Mouse (Mus musculus): Measurements from ENCODE around the gene Otop3. TPM values are rescaled to one million over a fixed set of nuclear protein-coding genes. Genes with fewer than 3 reads are reported as not detected.

Otop3 gene
- not detected for total RNA-seq (2023)

DNA sequence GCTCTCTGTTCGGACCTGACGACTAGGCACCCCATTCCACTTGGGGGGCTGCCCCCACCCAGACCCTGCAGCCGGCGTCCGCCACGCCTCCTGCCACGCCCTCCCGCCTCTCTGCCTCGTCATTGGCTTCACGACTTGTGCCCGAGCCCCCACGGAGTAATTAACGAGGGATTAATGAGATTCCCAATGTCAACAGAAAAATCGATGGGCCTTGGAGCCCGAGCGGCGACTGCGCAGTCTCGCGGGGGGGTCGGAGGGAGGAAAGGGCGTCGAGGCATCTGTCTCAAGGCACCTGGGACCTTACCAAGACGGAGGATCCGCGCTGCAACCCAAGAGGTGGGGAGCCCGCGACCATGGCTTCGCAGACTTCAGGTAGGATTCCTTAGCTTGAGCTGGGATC is at the start of gene Otop3:
Otop3 (plus strand) TSS at position 201 of the 400 bp plus-strand sequence.

DNA sequence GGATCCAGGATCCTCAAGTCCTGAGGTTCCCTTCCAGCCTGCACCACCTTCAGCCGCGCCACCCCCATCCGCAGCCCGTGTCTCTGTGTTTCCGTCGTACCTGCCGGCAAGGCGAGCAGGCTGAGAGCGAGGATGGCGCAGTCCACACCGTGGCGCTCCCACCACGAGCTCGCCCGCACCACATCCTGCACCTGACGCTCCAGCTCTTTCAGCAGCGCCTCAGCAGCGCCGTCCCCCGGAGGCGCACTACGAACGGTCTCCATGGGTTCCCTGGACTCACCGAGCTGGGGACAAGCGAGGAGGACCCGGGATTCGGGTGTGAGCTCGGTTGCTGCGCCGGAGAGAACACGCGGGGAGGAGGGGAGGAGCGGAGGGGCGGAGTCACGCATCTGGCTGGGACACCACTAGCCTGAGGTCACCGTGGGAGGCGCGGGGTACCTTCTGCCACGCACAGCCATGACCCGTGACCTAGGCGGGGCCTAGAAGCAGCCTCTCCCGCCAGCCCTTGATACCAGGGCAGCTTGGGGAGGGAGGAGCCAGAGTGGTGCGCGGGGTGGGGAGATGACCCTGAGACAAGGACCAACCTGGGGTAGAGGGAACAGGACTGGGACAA is 37.2 kb upstream of the Otop3 start, which contains the start of gene Fads6:
Fads6 (minus strand) TSS at position 450 of the 613 bp plus-strand sequence.

DNA sequence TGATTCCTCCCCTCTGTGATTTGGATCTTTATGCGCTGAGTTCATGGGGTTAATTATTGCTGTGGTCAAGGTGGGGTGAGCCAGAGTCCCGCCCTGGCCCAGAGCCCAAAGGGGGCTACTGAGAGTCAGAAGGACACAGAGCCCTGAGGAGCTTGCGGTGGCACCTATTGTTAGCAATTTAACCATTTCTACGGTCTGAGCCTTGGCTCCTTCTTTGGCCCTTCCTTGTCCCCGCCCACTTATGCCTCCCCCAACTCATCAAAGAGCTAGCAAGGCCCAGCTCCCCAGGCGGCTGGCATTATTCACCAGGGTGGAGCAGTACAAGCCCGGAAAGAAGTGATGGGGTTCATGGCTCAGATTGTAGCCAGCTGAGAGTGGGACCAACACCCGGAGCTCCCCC is 27.7 kb upstream of the Otop3 start, which contains the start of gene Otop2:
Otop2 (plus strand) TSS at position 301 of the 400 bp plus-strand sequence.

DNA sequence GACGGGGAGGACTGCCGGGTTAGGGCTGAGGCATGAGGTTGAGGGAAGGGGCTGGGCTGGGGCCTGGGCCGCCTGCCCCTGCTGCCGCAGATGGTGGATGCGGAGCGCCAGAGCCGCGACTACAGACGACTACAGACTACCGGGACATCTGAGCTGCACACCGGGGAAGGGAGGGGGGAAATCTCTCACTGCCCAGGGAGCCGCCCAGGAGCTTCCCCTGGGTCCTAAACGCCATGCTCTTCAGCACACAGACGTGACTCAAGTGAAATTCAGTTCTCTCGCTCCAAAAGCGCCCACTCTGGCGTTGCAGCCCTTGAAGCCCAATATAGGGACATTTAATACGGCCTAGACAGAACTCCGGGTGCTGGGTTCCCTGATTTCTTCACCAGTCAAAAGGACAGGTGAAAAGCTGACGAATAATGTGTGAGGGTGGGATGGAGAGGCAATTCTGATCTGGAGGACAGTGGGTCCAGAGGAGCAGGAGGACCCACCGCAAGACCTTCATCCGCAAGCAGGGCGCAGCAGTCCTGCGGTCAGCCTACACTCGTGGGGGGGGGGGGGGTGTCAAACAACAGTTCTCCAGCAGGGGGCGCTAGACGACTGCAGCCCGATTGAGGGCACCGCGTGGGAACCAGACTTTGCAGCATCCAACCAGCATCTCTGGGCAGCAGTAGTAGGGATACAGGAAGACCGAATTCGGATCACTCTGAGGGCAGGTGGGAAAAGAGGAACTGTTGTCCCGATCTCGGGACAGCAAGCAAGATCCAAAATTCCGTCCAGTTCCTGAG is 12.4 kb upstream of the Otop3 start, which contains the start of gene Ush1g:
Ush1g (minus strand) TSS at position 136 of the 788 bp plus-strand sequence.

DNA sequence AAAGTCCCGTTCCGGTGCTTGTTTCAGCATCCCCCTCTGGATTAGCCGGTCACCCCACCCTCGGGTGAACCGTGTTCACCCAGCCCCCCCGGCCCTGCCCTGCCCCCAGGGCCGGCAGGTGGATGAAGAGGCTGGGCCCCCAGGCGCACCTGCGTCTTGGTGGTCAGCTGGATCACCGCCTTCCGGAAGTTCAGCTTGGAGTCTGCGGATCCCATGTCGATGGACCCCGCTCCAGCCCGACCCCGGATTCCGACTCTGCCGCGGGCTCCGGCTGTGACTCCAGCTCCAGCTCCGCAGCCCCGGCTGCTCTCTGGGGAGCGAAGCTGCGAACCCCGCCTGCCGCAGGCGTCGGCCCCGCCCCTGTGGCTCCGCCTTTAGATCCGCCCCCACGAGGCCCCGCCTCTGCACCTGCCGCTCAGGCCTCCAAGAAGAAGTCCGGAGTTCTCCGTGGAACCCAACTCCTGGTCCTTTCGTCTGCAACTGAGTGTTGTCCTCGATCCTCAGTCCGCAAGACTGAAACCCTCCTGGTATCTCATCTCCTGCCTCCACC is 32.9 kb downstream of the Otop3 start, which contains the start of gene Hid1:
Hid1 (minus strand) TSS at position 362 of the 550 bp plus-strand sequence.

DNA sequence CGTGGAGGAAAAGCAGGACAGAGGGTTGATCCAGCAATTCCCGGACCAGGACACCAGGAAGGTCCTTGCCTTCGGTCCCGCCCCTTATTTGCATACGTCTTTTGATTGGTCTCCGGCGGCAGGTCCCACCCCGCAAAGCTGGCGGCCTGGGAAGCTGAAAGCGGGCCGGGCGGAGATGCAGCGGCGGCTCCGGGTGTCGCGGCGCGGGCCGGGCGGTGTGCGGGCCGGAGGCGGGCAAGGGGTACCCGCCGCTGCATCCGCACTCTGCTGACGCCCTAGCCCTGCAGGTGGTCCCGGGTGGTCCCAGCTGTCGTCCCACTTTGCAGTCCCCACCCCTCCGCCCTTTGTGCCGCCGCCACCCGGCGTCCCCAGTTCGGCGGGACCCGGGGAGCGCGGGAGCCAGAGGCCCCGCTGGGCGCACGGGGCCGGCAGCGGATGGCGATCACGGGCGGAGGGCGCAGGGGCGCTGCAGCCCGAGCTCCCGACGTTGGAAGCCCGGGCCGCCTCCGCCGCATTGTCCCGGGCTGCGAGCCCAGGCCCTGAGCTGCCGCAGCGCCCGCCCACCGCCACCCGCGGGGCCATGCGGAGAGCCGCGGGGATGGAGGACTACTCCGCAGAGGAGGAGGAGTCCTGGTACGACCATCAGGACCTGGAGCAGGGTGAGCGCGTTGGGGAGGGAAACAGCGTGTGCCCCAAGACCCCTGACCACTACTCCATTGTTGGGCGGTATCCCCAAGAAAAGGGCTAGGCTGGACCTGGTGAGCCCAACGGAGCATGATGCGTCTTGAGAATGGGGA is 47.4 kb downstream of the Otop3 start, which contains the start of gene Cdr2l:
Cdr2l (plus strand) TSS at position 174 of the 797 bp plus-strand sequence.

Other genes starting within 250 kb of the Otop3 start
- gene Rab37, start 243.3 kb upstream of the Otop3 start, total RNA-seq (2023) = 40.1 TPM
- gene Cd300lf, start 200.7 kb upstream of the Otop3 start, total RNA-seq (2023) = 1.9 TPM
- 190 TPM for gene Slc9a3r1, start 171.4 kb upstream of the Otop3 start, total RNA-seq (2023)
- gene Tmem104, start 147.2 kb upstream of the Otop3 start, total RNA-seq (2023) = 14.4 TPM
- gene Nat9, start 146.9 kb upstream of the Otop3 start, total RNA-seq (2023) = 6.6 TPM
- not detected for gene Grin2c, start 67.5 kb upstream of the Otop3 start, total RNA-seq (2023)
- gene Fdxr, start 57.7 kb upstream of the Otop3 start, total RNA-seq (2023) = 19.3 TPM
- gene Fads6, start 37.1 kb upstream of the Otop3 start, total RNA-seq (2023) = 0.67 TPM
- gene Otop2, start 27.6 kb upstream of the Otop3 start, total RNA-seq (2023) = not detected
- gene Ush1g, start 12.7 kb upstream of the Otop3 start, total RNA-seq (2023) = not detected
- 54.9 TPM for gene Hid1, start 33.0 kb downstream of the Otop3 start, total RNA-seq (2023)
- gene Cdr2l, start 47.2 kb downstream of the Otop3 start, total RNA-seq (2023) = 3.3 TPM
- 129 TPM for gene Mrpl58, start 69.0 kb downstream of the Otop3 start, total RNA-seq (2023)
- 249 TPM for gene Atp5h, start 85.2 kb downstream of the Otop3 start, total RNA-seq (2023)
- gene Kctd2, start 85.4 kb downstream of the Otop3 start, total RNA-seq (2023) = 47.0 TPM
- gene Trim80, start 105.8 kb downstream of the Otop3 start, total RNA-seq (2023) = not detected
- gene Slc16a5, start 127.7 kb downstream of the Otop3 start, total RNA-seq (2023) = 23.5 TPM
- 44.8 TPM for gene Armc7, start 140.9 kb downstream of the Otop3 start, total RNA-seq (2023)
- 116 TPM for gene Nt5c, start 157.1 kb downstream of the Otop3 start, total RNA-seq (2023)
- gene Jpt1, start 179.7 kb downstream of the Otop3 start, total RNA-seq (2023) = 225 TPM
- 234 TPM for gene Sumo2, start 201.5 kb downstream of the Otop3 start, total RNA-seq (2023)
- gene Nup85, start 229.7 kb downstream of the Otop3 start, total RNA-seq (2023) = 67.9 TPM